Mouse (Mus musculus): Measurements from ENCODE around the gene Htr6.

GRCm38 (mm10) chr4:139059569-139059968, 15.8 kb downstream of the Htr6 start:
- TF ChIP-seq POLR2A (IDR thresholded peaks at IDR 0.05; ENCODE audit: control insufficient read depth, low read depth, low read length) (no peak), CTCF (IDR thresholded peaks at IDR 0.05; ENCODE audit: control insufficient read depth, insufficient read depth, insufficient replicate concordance, low read depth, low read length) (no peak)

All from testis, adult 2 months (tissue).